Mouse (Mus musculus) lung, adult 2 months (tissue): ENCODE results near the gene Rbp4.

ENCODE experiments used
- CTCF ChIP-seq: fragments of 200-500 bp; IDR thresholded peaks from 2 replicates; pipeline ENCODE4 v1.5.1; 2011; ENCODE audit warnings: mild to moderate bottlenecking, low read length, control low read depth; ENCODE audit not compliant: insufficient read depth
- POLR2A ChIP-seq: fragments of 200-500 bp; IDR thresholded peaks from 2 replicates; pipeline ENCODE4 v1.6.1; 2011; ENCODE audit warnings: low read depth, mild to moderate bottlenecking, control low read depth, low read length, borderline replicate concordance; ENCODE audit errors: extremely low read depth

DNA sequence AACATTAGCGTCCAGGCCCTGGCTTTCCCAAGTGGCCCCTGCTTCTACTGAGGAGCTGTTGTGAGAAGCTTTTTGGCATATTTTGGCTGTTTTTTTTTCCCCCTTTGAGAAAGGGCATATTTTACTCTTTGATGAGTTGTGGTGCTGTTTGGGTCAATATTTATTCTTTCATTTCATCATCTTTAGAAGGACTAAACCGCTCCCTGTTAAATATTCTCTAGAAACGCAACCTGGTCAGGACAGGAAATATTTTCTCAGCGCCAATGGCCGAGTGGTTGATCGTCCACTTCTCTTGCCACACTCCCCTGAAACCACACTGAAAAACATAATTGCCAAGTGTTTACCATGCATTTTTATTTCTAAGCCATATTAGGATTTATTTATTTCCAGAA is at the start of gene Rbp4:
- no peak for TF ChIP-seq CTCF
- TF ChIP-seq POLR2A, result no peak
